Mouse (Mus musculus): ENCODE data around the gene Olfr1440.

Olfr1440 gene

GRCm38 (mm10) chr19:12386979-12387378 is at the start of gene Olfr1440:
Olfr1440 (plus strand) TSS chr19:12387279.
- in situ Hi-C loops (cut with MboI; ENCODE audit: unreplicated experiment in 2 of 2) = no loop called here

GRCm38 (mm10) chr19:12373004-12373403 is 14.1 kb upstream of the Olfr1440 start:
- in situ Hi-C loops (cut with MboI; ENCODE audit: unreplicated experiment in 2 of 2) = no loop called here

GRCm38 (mm10) chr19:12374465-12375025 is 12.5 kb upstream of the Olfr1440 start:
- in situ Hi-C loops (cut with MboI; ENCODE audit: unreplicated experiment in 2 of 2) = no loop called here

DNA sequence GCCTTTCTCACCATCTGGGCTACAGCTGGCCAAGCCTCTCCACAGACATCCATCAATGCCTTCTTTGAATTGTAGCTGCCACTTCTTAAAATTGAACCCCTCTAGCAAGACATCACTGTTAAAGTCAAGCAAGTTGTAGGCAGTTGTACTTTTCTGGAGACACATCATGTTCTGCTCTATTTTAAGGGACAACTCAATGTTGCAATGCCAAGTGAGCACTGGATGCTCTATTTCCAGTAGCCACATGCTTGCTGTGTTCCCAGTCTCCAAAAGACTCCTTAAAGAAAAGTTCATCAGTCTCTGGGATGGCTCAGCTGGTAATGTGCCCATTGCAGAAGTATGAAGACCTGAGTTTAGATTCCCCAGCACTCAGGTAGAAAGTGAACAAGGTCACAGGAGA is 26.7 kb downstream of the Olfr1440 start:
- in situ Hi-C loops (cut with MboI; ENCODE audit: unreplicated experiment in 2 of 2) = loop anchor here (10.0 to 25.0 kb wide), 4 partner anchors 629 to 1399 kb away; partner anchors contain the start of genes Ms4a6d (in 2 of the 2), Ms4a2 (in 1 of the 2) and Olfr1499 (in 1 of the 2)

DNA sequence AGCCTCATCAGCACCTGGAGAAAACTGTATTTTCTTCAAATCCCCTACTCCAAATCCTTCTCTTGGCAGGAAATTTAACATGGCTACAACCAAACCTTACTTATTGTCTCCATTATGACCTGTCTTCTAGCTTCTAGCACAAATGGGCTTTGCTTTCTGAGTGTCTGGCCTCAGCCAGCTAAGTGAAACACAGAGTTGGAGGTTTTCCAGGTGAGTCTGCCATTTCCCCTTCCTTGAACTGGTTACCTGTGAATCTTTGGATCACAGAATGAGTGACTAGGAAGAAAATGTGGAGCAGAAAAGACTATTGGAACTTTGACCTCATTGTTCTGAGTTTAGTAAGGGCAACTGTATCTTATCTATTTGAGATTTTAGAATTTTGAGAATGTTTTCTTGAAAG is 30.3 kb downstream of the Olfr1440 start, which contains the start of gene Olfr1441:
TSS of gene Olfr1441 (plus strand) at position 73 of the 400 bp plus-strand sequence.
- in situ Hi-C loops (cut with MboI; ENCODE audit: unreplicated experiment in 2 of 2) = loop anchor here (10.0 to 25.0 kb wide), 4 partner anchors 633 to 1395 kb away; partner anchors contain the start of genes Ms4a6d (in 2 of the 2), Ms4a2 (in 1 of the 2) and Olfr1499 (in 1 of the 2)

- in situ Hi-C loops (cut with MboI; ENCODE audit: unreplicated experiment in 2 of 2) = loop anchor here (10.0 to 25.0 kb wide), 4 partner anchors 634 to 1394 kb away; partner anchors contain the start of genes Ms4a6d (in 2 of the 2), Ms4a2 (in 1 of the 2) and Olfr1499 (in 1 of the 2)
Measured at GRCm38 (mm10) chr19:12418312-12418711, 31.2 kb downstream of the Olfr1440 start.

DNA sequence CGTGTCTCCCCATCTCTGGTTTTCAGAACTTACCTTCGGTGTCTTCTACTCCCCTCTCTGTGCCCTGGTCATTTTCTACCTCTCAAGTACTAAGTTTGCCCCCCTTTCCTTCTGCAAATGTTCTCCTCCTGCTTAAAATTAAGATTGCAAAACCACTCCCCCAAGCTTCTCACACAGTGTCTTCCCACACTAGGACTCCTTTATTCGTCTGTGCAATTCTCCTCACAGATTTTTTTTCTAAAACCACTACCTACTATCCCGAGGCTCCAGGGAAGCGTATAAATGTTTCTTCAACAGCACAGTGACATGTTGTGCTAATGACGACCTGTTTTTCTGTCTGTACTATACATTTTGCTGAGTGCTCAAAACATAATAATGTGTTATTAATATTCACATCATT is 33.5 kb downstream of the Olfr1440 start:
- in situ Hi-C loops (cut with MboI; ENCODE audit: unreplicated experiment in 2 of 2) = loop anchor here (10.0 to 25.0 kb wide), 4 partner anchors 286 to 1392 kb away; partner anchors contain the start of genes Ms4a2 (in 1 of the 2), Ms4a6d (in 1 of the 2) and Olfr1499 (in 1 of the 2)

GRCm38 (mm10) chr19:12421680-12422079 is 34.6 kb downstream of the Olfr1440 start:
- in situ Hi-C loops (cut with MboI; ENCODE audit: unreplicated experiment in 2 of 2) = loop anchor here (10.0 to 25.0 kb wide), 4 partner anchors 287 to 1391 kb away; partner anchors contain the start of genes Ms4a2 (in 1 of the 2), Ms4a6d (in 1 of the 2) and Olfr1499 (in 1 of the 2)

GRCm38 (mm10) chr19:12427101-12427500 is 40.0 kb downstream of the Olfr1440 start:
- in situ Hi-C loops (cut with MboI; ENCODE audit: unreplicated experiment in 2 of 2) = loop anchor here (10.0 to 25.0 kb wide), 3 partner anchors 292 to 640 kb away; no protein-coding TSS in a partner anchor

GRCm38 (mm10) chr19:12427605-12428004 is 40.5 kb downstream of the Olfr1440 start, which contains the start of gene Pfpl:
Pfpl (plus strand) TSS chr19:12427905.
- in situ Hi-C loops (cut with MboI; ENCODE audit: unreplicated experiment in 2 of 2) = loop anchor here (10.0 to 25.0 kb wide), 3 partner anchors 293 to 640 kb away; no protein-coding TSS in a partner anchor

GRCm38 (mm10) chr19:12433033-12433432 is 46.0 kb downstream of the Olfr1440 start:
- in situ Hi-C loops (cut with MboI; ENCODE audit: unreplicated experiment in 2 of 2) = loop anchor here (5.0 to 25.0 kb wide), 6 partner anchors 34 to 646 kb away; partner anchors contain the start of gene Dtx4 (in 1 of the 2)

GRCm38 (mm10) chr19:12435011-12435416 is 47.9 kb downstream of the Olfr1440 start:
- in situ Hi-C loops (cut with MboI; ENCODE audit: unreplicated experiment in 2 of 2) = loop anchor here (10.0 to 25.0 kb wide), 2 partner anchors 420 to 648 kb away; no protein-coding TSS in a partner anchor

DNA sequence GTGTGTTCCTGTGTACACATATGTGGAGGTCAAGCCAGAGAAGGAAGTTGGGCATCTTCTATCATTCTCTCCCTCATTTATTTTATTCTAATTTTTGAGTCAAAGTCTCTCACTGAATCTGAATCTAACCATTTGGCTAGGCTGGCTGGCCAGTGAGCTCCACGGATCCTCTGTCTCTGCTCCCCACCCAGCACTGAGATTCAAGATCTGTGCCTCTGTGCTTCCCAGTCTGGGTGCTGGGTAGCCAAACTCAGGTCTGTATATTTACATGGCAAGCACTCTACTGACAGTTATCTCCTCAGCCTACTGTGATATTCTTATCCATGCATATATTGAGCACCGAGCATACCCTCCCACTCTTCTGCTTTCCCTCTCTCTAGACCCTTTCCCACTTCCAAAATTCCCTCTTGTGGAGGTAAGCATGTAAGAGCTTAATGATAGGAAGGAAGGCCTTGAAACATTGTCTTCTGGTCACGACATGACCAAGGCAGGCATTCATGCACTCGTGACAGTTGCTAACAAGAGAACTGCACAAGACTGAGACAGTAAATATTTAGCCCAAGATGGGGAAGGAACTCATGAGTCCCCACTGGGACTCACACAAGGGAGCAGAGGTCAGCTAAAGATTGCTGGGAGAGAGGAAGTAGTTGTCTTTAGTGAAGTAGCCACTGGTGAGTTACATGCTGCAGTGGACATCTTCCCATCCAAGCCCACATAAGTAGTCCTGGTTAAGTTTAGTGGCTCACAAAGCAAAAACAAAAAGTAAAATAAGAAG is 48.9 kb downstream of the Olfr1440 start:
- in situ Hi-C loops (cut with MboI; ENCODE audit: unreplicated experiment in 2 of 2) = loop anchor here (10.0 to 25.0 kb wide), 2 partner anchors 421 to 649 kb away; no protein-coding TSS in a partner anchor

- in situ Hi-C loops (cut with MboI; ENCODE audit: unreplicated experiment in 2 of 2) = loop anchor here (10.0 to 25.0 kb wide), 2 partner anchors 425 to 652 kb away; no protein-coding TSS in a partner anchor
Measured at GRCm38 (mm10) chr19:12439581-12439980, 52.5 kb downstream of the Olfr1440 start.

GRCm38 (mm10) chr19:12440103-12440725 is 53.1 kb downstream of the Olfr1440 start:
- in situ Hi-C loops (cut with MboI; ENCODE audit: unreplicated experiment in 2 of 2) = loop anchor here in 1 of 2 experiments (25.0 kb wide), 1 partner anchor 653 kb away; no protein-coding TSS in a partner anchor

DNA sequence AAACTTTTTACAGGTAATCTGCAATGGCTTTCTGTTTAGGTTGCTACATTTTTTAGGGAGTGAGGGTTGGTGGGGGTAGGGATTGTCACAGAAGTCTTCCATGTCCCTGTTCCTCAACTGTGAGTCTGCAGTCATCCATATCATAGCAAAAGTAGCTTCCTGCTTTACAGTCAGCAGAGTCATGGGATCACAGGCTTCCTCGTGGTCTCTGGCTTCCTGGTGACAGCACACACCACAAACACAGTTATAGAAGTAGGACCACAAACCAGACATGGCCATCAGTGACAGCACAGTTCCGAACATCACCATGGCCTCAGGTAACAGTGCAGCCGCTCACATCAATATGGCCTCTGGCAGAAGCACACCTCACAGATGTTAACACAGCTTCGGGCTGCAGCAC is 55.5 kb downstream of the Olfr1440 start:
- in situ Hi-C loops (cut with MboI; ENCODE audit: unreplicated experiment in 2 of 2) = loop anchor here in 1 of 2 experiments (25.0 kb wide), 1 partner anchor 655 kb away; no protein-coding TSS in a partner anchor

DNA sequence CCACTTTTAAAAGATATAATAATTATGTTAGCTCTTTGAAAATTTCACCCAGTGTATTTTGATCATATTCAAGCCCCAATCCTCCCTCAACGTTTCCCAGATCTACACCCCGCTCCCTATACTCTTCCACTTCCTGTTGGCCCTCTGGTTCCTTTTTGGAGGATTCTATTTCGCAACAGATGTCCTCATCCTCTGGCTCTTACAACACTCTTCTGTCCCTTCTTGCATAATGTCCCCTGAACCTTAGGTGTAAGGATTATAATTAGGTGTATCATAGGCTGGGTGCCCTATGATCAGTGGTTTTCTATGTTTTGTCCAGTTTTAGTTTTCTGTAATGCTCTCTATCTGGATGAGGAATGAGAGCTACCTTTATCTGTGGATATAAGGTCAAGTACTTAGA is 57.9 kb downstream of the Olfr1440 start:
- in situ Hi-C loops (cut with MboI; ENCODE audit: unreplicated experiment in 2 of 2) = loop anchor here in 1 of 2 experiments (25.0 kb wide), 1 partner anchor 658 kb away; no protein-coding TSS in a partner anchor
